Mouse (Mus musculus): ENCODE results near the gene Scnm1. TPM values are rescaled to one million over a fixed set of nuclear protein-coding genes. Genes with fewer than 3 reads are reported as not detected.
"Not testable (repeated sequence)": the region's sequence is repeated elsewhere in the genome, so short reads cannot be mapped to it uniquely, and the experiment has no call there.

Scnm1 gene
- polyA plus RNA-seq, 1 experiment: 50.8 TPM

DNA sequence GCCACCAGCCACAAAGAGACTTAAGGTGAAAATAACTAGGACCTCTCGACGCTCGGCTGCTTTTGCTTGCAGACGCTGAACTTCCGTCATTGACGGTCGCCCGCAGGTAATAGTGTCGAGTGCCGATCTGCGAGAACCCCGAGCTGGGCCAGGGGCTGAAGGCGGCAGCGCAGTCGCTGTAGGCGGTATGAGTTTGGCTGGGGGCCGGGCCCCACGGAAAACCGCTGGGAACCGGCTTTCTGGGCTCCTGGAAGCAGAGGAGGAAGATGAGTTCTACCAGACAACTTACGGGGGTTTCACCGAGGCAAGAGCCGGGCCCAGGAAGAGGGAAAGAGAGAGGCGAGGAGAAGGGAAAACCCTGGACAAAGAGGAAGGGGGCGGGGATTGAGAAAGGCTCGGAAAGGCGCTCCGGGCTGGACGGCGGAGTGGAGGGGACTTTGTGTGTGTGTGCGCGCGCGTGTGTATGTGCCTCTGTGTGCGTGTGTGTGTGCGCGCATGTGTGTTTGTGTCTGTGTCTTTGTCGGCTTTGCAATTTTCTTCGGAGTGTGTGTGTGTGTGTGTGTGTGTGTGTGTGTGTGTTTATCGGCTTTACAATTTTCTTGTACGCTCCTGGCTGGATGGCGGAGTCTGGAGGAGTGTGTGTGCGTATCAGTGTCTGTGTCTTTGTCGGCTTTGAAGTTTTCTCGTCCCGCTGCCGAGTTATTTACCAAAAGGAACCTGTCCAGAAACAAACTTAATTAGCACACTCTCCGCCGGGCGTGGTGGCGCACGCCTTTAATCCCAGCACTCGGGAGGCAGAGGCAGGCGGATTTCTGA, 22.7 kb downstream of the Scnm1 start, which contains the start of gene Vps72:
Gene Vps72 (plus strand): TSS at position 112 of the 816 bp plus-strand sequence.
- DNase-seq: peak; percentile 95
- Histone ChIP-seq H3K4me3 (ENCODE audit: insufficient read depth, low read depth, low read length) (peak within 1 kb of the TSS; percentile 90), H3K36me3 (ENCODE audit: control insufficient read depth, insufficient read depth, low read length) (no peaks in the 10 kb centered on the region), H3K4me1 (ENCODE audit: control insufficient read depth, insufficient read depth, low read length) (peaks cover 6% of the 10 kb centered on the region; the same call in 1 of the 2 replicates), H3K27me3 (replicated peaks; ENCODE audit: control insufficient read depth, insufficient read depth, low read length) (no peaks in the 10 kb centered on the region), H3K27ac (ENCODE audit: insufficient read depth, low read depth, low read length) (peak within 1 kb of the TSS; percentile 76)
- TF ChIP-seq CTCF (conservative IDR thresholded peaks at IDR 0.05; ENCODE audit: insufficient read depth, insufficient read length, low read depth, low read length): no peak
- peak; percentile 48 for TF ChIP-seq POLR2A (IDR thresholded peaks at IDR 0.05; ENCODE audit: low read depth, low read length)
- WGBS: under 1% methylated on average over 54 of the region's 54 CpGs

GRCm38 (mm10) chr3:95107898-95108297, 25.9 kb downstream of the Scnm1 start:
- Histone ChIP-seq H3K4me1 (ENCODE audit: control insufficient read depth, insufficient read depth, low read length) (peaks cover 11% of the 10 kb centered on the region; the same call in 1 of the 2 replicates), H3K36me3 (ENCODE audit: control insufficient read depth, insufficient read depth, low read length) (no peaks in the 10 kb centered on the region), H3K27ac (ENCODE audit: insufficient read depth, low read depth, low read length) (no peak overlapping the region), H3K4me3 (ENCODE audit: insufficient read depth, low read depth, low read length) (no peak overlapping the region), H3K27me3 (replicated peaks; ENCODE audit: control insufficient read depth, insufficient read depth, low read length) (no peaks in the 10 kb centered on the region)
- TF ChIP-seq CTCF (conservative IDR thresholded peaks at IDR 0.05; ENCODE audit: insufficient read depth, insufficient read length, low read depth, low read length): no peak
- no peak for TF ChIP-seq POLR2A (IDR thresholded peaks at IDR 0.05; ENCODE audit: low read depth, low read length)
- WGBS: 61% methylated on average over 2 of the region's 2 CpGs
- DNase-seq: peak; percentile 42

DNA sequence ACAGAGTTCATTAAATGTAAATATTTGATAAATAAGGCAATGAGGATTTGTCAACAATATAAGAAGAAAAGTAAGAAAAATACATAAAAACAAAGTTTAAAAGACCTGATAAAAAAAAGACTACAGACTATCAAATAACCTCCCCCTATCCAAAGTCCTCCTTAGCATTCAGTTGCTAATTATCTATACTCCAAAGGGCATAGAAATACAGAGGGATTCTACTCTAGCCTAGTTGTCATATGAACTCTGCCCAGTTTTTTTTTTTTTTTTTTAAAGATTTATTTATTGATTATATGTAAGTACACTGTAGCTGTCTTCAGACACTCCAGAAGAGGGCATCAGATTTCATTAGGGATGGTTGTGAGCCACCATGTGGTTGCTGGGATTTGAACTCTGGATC, 26.5 kb downstream of the Scnm1 start:
- H3K4me1 ChIP-seq (ENCODE audit: control insufficient read depth, insufficient read depth, low read length); H3K4me3 ChIP-seq (ENCODE audit: insufficient read depth, low read depth, low read length): not testable (repeated sequence)

GRCm38 (mm10) chr3:95106338-95107117, 27.3 kb downstream of the Scnm1 start, which contains the start of gene Pip5k1a:
Gene Pip5k1a (minus strand): TSS chr3:95106930.
- DNase-seq: peak; percentile 98
- Histone ChIP-seq H3K4me3 (ENCODE audit: insufficient read depth, low read depth, low read length) (peak within 1 kb of the TSS; percentile 92), H3K36me3 (ENCODE audit: control insufficient read depth, insufficient read depth, low read length) (no peaks in the 10 kb centered on the region), H3K27me3 (replicated peaks; ENCODE audit: control insufficient read depth, insufficient read depth, low read length) (no peaks in the 10 kb centered on the region), H3K27ac (ENCODE audit: insufficient read depth, low read depth, low read length) (peak within 1 kb of the TSS; percentile 45), H3K4me1 (ENCODE audit: control insufficient read depth, insufficient read depth, low read length) (peaks cover 5% of the 10 kb centered on the region; the same call in 1 of the 2 replicates)
- under 1% methylated on average over 51 of the region's 51 CpGs for WGBS
- no peak for TF ChIP-seq CTCF (conservative IDR thresholded peaks at IDR 0.05; ENCODE audit: insufficient read depth, insufficient read length, low read depth, low read length)
- TF ChIP-seq POLR2A (IDR thresholded peaks at IDR 0.05; ENCODE audit: low read depth, low read length): no peak

More for the DNA sequence above, 26.5 kb downstream of the Scnm1 start:
- H3K27me3 ChIP-seq (replicated peaks; ENCODE audit: control insufficient read depth, insufficient read depth, low read length); H3K36me3 ChIP-seq (ENCODE audit: control insufficient read depth, insufficient read depth, low read length); H3K27ac ChIP-seq (ENCODE audit: insufficient read depth, low read depth, low read length); DNase-seq: not testable (repeated sequence)

DNA sequence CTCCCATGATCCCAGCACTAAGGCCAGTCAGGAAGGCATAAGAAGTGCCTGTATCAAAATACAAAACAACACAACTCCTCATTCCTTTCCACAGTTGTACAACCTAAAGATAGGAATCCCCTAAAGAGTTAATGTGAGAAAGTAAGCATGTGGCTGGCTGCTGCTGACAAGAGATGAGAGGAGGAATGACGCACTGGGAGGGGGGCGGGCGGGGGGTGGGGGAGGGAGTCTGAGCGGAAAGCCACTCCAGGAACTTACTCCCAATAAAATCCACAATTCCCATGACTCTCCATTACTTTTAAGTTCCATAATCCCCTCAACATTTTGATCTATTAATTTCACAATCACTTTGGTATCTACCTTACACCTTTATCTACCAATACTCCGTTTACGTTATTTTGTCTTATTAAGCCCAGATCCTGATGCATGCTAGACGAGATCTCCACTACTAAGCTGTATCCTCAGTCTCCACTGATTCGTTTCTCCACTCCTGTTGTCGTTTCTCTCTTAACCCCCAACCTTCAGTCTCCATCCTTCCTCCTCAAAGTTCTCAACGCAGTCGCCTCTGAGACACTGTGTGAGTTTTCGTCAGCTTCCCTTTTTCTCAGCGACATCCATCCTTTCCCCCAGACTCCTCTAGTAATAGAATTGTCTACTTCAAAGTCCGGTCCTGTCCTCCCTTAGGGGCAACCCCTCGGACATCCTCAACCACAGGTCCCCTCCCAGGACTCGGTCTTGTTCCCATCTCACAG, 28.0 kb downstream of the Scnm1 start:
- Histone ChIP-seq H3K36me3 (ENCODE audit: control insufficient read depth, insufficient read depth, low read length) (no peaks in the 10 kb centered on the region; the same call in 1 of the 2 replicates), H3K4me1 (ENCODE audit: control insufficient read depth, insufficient read depth, low read length) (peaks cover 5% of the 10 kb centered on the region; the same call in 1 of the 2 replicates), H3K27me3 (replicated peaks; ENCODE audit: control insufficient read depth, insufficient read depth, low read length) (no peaks in the 10 kb centered on the region), H3K27ac (ENCODE audit: insufficient read depth, low read depth, low read length) (peak overlapping the region; percentile 45; the same call in 1 of the 2 replicates), H3K4me3 (ENCODE audit: insufficient read depth, low read depth, low read length) (peak overlapping the region; percentile 92)
- TF ChIP-seq CTCF (conservative IDR thresholded peaks at IDR 0.05; ENCODE audit: insufficient read depth, insufficient read length, low read depth, low read length) (no peak), POLR2A (IDR thresholded peaks at IDR 0.05; ENCODE audit: low read depth, low read length) (no peak)
- under 1% methylated on average over 16 of the region's 16 CpGs for WGBS
- no peak for DNase-seq

DNA sequence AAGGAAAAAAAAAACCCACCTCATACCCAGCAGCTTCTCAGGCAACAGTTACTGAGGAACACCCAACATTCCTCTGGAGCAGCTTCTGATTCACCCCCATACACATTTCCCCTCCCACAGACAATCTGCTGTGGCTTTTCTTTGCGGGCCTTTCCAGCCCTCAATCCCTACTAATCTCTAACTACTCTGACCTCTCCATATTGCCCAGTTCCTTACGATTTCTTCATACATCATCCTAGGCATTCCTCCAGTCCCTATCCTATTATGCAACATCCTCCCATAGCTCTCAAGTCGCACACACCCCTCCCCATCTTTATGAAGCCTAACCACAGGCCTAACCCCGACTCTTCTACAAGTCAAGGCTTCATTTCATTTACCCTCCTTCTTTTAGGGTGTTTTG, 28.7 kb downstream of the Scnm1 start:
- Histone ChIP-seq H3K4me1 (ENCODE audit: control insufficient read depth, insufficient read depth, low read length) (peaks cover 5% of the 10 kb centered on the region; the same call in 1 of the 2 replicates), H3K27ac (ENCODE audit: insufficient read depth, low read depth, low read length) (no peak overlapping the region), H3K36me3 (ENCODE audit: control insufficient read depth, insufficient read depth, low read length) (no peaks in the 10 kb centered on the region; the same call in 1 of the 2 replicates), H3K27me3 (replicated peaks; ENCODE audit: control insufficient read depth, insufficient read depth, low read length) (no peaks in the 10 kb centered on the region), H3K4me3 (ENCODE audit: insufficient read depth, low read depth, low read length) (peak overlapping the region; percentile 92; the same call in 1 of the 2 replicates)
- no peak for TF ChIP-seq POLR2A (IDR thresholded peaks at IDR 0.05; ENCODE audit: low read depth, low read length)
- no peak for TF ChIP-seq CTCF (conservative IDR thresholded peaks at IDR 0.05; ENCODE audit: insufficient read depth, insufficient read length, low read depth, low read length)
- 21% methylated on average over 4 of the region's 4 CpGs for WGBS
- DNase-seq: no peak

Data from kidney, adult 2 months (tissue).